Mouse (Mus musculus): Measurements from ENCODE around the gene Exoc2.

Exoc2 gene

DNA sequence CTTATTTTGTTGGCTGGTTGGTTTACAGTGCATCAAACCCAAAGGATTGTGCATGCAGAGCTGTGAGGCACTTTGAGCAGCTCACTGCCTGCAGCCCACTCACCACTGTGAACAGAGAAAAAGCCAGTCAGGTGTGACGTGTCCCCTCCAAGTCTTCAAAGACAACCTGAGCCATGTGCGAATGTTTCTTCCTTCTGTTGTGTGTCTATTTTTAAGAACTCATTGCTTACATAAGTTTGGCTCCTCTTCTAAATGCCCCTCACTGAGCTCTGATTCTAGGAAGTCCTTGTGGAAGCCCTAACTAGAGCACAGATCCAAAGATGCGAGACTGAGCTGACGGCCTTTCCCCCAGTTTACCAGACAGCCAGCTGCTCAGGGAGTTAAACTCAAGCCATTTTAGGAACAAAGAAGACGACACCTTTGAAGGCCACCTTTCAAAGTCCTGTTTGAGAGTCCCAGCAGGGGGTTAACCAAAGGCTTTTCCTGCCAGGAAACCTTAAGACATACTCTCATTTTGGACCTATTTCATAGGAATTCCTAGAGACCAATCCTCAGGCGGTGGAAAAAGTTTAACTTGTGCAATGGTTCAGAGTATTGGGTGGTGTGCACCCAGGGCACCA is 79.8 kb downstream of the Exoc2 start:
- peak in 1 of 2 experiments; percentile 46 for DNase-seq (ENCODE audit: low spot score in 2 of 2)

DNA sequence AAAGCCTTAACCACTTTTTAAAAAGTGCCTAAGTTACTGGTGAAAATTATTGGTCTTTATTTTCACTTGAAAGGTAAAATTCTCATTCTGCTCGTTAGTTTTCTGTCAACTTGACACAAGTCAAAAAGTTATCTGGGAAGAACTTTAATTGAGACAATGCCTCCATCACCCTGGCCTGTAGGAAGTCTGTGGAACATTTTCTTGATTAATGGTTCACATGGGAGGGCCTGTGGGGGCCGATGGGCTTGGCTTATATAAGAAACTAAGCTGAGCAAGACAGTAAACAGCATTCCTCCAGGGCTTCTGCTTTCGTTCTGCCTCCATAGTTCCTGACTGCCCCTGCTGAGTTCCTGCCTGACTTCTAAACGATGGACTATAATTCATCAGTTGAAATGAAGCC is 81.6 kb downstream of the Exoc2 start:
- no peak for DNase-seq (ENCODE audit: low spot score in 2 of 2)

DNA sequence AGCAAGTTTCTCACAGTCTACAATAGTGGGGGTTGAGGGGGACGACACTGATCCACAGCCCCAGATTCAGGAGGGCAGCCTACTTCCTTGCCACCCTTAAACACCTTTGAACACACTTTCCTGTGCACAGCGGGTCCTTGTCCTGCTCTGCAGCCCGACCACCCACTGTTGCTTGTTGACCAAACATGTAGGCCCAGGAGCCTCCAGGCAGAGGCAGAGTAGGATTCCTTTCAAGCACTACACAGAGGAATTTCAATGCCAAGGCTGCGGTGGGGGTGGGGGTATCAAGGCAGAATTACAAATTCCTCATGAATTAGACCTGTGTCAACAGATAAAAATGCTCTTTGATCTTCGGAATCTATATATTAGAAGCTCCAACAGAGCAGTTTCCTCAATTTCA is 82.7 kb downstream of the Exoc2 start:
- no peak for DNase-seq (ENCODE audit: low spot score in 2 of 2)

DNA sequence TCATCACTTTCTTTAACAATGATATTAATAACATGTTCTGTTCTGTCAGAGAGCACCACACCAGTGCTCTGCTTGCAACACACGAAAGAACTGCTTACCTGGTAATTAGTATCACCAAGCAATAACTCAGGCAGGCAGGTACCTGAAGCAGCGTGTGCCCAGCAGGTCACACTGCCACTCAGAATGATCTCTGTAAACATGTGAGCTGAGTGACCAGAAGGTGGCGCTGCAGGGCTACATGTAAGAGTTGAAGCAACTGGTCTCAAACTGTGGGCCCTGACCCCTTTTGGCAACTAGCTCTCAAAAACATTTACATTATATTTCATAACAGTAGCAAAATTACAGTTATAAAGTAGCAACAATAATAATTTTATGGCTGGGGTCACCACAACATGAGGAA is 85.4 kb downstream of the Exoc2 start:
- DNase-seq (ENCODE audit: low spot score in 2 of 2): peak in 1 of 2 experiments; percentile 63

DNA sequence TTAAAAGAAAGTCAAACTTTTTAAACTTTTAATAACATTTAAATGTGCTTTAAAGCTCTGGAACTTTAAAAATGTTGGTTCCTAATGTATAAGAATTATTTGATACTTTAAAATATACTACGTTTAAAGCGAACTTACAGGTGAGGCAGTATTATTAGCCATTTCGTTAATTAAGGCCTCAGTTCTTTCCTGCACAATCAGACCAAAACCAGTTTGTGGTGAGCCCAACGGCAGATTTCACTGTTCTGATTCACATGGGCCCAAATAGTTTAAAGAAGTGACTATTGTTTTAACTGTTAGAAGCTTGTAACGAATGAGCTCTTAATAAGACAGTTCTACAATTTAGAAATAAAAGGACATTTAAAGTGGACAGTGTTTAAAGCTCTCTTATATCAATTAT is 93.6 kb downstream of the Exoc2 start:
- no peak for DNase-seq (ENCODE audit: low spot score in 2 of 2)

DNA sequence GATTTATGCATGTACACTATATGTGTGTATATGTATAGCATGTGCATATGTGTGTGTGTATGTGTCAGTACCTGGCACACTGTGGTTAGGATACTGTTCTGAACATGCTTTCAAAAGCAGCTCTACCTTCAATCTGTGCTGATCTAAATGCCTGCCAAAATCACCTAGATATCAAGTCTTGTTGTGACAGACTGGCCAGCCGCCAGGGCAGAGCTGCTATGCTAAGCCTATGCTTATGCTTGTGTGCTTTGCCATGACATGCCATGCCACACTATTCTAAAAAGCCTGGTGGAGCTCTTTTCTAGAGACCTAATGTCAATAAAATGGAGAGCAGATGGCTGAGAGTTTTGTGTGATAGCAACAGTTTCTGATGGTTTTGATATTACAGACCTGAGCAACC is 94.0 kb downstream of the Exoc2 start:
- DNase-seq (ENCODE audit: low spot score in 2 of 2): no peak

DNA sequence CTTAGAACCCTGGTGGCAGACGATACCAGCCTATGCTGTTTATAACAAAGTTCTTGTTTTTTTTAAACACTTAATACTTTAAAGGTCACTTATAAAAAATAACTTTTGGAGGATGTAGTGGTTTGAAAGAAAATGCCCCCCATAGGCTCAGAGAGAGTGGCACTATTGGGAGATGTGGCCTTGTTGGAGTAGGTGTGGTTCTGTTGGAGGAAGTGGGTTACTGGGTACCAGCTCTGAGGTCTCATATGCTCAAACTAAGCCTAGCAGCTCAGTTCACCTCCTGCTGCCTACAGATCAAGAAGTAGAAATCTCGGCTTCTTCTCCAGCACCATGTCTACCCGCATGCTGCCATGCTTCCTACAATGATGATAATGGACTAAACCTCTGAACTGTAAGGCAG is 98.1 kb downstream of the Exoc2 start:
- no peak for DNase-seq (ENCODE audit: low spot score in 2 of 2)

DNA sequence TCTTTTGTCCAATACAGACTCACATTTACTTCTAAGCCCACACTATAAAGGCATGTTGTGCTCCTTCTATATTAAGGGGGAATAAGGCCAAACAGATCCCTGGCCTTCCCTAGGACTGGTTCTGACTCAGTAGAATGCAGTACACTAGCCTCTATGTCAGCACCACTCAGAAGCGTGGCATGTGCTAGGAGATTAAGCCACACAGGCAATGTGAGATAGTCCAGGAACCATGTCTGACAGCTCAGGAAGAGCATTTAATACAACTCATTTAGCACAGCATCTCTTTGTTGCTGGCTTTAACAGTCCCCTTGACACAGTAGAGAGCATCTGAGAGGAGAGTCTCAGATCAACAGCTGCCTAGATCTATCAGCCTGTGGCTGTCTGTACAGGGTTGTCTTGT is 100.4 kb downstream of the Exoc2 start:
- no peak for DNase-seq (ENCODE audit: low spot score in 2 of 2)

DNA sequence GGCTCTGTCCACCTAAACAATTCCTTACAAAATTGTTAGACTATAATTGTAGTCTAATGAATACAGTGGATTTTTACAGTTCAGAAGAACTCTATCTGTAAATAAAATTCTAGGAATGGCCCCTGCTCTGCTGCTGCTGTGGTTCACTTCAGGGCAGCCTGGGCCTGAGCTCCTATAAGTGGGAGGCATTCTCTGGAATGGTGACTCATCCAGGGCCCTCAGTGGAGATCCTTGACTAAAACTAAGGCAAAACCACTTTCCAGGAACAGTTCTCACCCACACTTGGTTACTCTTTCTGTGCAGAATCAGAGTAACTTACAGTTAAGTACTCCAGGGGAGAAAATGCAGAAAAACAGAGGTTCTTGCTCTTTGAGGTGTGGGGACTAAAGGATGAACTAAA is 108.4 kb downstream of the Exoc2 start:
- peak; percentile 20 to 50 for DNase-seq (ENCODE audit: low spot score in 2 of 2)

DNA sequence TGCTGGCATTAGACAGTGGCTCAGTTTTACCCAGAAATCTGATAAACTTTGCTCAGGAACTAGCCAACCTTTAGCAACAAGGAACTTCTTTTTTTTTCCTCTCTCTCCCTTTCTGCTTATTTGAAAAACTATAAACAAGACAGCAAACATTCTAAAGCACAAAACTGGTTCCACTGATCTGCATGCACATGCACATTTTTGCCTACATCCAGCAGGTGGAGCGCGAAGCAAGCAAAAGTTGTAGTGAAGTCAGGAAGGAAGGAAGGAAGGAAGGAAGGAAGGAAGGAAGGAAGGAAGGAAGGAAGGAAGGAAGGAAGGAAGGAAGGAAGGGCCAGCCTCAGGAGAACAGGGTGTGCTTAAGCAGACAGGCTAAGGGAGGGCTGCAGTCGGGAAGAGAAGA is 109.9 kb downstream of the Exoc2 start:
- DNase-seq (ENCODE audit: low spot score in 2 of 2): no peak

DNA sequence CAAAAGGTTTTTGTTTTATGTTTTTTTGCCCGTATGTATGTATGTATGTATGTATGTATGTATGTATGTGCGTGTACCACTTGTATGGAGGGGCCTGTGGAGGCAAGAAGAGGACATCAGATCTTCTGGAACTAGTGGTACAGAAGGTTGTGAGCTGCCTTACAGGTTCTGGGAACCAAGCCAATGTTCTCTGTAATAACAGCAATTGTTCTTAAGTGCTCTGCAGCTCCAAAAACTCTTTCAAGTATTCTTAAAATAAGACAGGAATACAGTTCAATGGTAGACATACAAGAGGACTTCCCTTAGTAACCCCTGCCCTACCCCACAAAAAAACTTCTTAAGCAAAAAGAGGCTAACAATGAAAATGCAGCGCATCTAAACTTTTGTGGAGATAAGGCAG is 115.5 kb downstream of the Exoc2 start:
- DNase-seq (ENCODE audit: low spot score in 2 of 2): no peak

DNA sequence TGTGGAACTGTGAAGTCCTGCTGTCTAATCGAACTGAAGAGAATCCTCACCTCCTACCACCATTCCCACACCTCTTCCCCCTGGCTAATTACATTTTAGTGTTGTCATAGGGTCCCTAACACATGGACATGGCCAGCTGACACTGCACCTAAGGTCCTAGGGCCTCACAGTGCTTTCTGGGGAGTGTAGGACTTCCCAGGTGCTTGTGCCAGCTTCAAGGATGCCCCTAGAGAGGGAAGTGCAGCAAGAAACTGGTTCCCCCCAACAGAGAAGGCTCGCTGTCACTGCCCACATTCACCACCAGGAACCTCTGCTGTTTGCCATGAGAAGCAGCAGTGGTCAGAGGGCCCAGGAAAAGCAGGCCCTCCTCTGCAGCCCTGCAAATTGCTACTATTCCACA is 123.2 kb downstream of the Exoc2 start:
- DNase-seq (ENCODE audit: low spot score in 2 of 2): no peak

DNA sequence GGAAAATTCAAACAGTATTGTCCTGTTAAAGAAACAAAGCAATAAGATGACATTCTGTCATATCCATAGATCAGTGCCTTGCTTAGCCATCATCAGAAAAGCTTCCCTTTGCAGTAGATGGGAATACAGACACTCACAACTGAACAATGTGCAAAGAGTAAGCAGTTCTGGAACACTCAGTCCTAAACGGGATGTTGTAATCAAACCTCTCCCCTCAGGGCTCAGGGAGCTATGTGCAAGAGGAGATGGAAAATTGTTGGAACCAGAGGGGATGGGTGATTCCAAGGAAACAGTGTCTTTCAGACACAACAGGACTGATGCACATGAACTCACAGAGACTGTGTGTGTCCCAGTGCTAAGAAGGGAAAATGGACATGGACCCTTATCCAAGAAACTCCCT is 125.9 kb downstream of the Exoc2 start:
- no peak for DNase-seq (ENCODE audit: low spot score in 2 of 2)

DNA sequence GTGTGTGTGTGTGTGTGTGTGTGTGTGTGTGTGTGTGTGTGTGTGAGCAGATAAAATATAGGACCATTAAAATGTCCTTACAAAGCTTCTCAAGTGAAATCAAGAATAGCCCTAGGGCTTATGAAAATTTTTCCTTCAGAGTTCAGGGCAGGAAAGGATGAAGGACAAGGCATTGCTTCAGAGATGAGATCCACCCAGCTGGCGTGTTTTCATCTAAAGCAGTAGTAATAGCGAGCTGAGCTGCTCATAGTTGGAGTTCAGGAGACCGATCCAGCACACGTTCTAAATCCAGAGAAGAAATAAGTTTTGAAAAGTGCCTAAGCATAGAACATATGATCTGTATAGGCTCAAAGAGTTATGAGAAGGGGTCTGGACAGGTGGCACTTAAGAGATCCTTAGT is 127.4 kb downstream of the Exoc2 start:
- DNase-seq (ENCODE audit: low spot score in 2 of 2): no peak

DNA sequence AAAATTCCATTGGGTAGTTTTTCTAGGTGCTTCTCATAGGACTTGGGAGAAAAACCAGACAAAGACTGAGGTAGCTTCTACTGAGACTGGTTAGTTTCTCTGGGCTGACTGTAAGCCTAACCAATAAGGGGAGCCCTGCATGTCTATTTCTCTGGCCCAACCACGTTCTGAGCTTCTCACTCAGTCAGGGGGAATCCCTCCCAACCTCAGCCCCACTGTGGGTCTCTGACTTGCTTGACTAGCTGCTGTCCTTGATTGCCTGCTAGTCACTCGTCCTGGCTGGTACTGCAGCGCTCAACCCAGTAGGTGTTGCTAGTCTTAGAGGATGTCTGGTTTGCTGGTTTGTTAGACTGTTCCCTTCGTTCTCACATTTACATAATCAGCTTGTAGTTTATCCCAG is 130.8 kb downstream of the Exoc2 start:
- DNase-seq (ENCODE audit: low spot score in 2 of 2): no peak

DNA sequence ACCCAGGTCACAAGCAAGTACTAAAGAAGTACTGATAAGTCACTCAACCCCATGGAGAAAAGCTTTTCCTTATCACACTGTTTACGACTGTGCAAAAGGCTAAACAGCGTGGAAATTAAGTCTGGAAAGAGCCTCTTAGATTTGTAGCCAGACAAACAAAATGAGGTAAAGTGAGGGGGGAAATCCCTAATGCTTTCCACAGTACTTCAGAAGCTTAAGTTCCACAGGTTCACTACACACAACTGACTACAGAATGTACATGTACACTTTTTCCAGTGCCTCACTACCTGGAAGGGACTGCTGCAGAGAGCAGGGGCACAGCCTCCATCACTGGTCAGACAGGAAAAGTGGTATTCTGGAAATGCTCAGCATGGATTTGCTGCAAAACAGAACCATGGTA is 132.1 kb downstream of the Exoc2 start:
- no peak for DNase-seq (ENCODE audit: low spot score in 2 of 2)

DNA sequence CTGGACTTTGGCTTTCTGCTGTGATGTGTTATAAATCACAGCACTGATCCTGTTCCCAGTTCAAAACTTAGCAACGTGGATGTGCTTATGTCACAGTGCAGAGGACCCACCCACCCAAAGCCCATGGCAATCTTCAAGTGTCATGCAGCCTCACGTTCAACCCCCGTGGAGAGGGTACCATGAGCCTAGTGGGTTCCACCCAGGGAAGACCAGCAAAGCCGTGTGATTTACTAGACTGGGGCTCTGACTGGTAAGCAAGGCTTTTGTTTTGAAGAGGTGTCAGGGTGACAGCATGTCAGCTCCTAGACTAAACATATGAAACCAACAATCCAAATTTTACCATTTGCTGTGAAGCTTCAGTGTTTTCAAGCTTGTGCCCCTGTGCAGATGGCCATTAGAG is 132.6 kb downstream of the Exoc2 start:
- DNase-seq (ENCODE audit: low spot score in 2 of 2): no peak

DNA sequence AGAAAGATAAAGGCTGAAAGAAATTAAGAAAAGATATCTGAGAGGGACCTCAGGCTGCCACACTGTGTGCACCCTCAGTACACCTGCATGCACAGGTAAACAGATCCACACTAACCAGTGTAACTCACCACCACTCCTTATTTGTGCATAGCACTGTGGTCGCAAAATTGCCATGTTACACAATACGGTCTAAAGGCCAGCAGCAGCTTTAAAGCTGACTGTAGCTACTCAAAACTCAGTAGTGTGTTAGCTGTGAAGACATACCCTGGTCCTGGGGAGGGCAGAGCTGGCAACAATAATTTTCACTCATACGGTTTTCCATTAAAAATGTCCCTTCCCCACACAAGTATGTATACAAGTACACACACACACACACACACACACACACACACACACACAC is 133.2 kb downstream of the Exoc2 start:
- no peak for DNase-seq (ENCODE audit: low spot score in 2 of 2)

DNA sequence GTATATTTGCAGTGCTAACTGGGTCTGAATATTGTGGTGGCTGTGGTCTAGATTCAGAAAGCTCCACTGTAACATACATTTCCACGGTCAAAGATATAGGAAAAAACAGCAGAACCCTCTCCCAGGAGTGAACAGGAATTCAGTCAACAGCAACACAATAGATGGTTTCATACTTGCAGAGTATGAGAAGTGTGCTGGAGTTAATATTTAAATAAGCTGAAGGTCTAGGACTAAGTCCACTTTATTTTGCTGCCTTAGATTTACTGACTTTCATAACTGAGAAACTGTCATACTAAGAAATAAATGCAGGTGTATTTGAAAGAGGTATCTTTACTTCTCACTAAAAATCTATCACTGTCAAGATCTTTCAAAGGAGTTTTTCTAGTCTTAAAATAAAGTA is 137.6 kb downstream of the Exoc2 start:
- DNase-seq (ENCODE audit: low spot score in 2 of 2): no peak

DNA sequence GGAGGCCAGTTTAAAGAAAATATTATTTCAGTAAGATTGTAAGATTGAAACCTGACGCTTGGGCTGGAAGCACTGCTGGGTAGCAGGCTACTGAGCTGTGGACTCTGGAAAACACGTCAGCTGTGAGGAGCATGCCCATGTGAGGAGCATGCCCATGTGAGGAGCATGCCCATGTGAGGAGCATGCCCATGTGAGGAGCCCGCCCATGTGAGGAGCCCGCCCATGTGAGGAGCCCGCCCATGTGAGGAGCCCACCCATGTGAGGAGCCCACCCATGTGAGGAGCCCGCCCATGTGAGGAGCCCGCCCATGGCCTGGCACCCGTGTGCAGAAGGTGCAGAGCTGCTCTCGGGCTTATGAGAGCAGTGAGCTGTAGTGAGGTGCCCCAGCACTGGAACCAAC is 139.0 kb downstream of the Exoc2 start:
- DNase-seq (ENCODE audit: low spot score in 2 of 2): no peak

DNA sequence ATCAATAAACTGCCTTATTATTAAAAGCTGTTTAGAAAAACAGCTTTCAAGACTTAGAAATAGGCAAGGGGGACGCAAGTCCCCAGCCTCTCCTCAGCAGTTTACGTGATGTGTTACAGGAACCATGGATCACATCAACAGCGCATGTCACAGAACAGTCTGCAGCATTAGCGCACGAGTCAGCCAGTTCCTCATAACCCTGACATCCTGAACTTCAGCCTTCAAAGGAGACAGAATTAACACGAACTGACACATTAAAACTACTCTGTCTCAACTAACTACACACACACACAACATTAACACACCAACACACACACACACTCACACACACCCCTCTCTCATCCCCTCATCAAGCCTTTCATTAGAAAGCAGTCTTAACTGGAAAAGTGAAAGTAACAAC is 139.5 kb downstream of the Exoc2 start:
- DNase-seq (ENCODE audit: low spot score in 2 of 2): no peak

DNA sequence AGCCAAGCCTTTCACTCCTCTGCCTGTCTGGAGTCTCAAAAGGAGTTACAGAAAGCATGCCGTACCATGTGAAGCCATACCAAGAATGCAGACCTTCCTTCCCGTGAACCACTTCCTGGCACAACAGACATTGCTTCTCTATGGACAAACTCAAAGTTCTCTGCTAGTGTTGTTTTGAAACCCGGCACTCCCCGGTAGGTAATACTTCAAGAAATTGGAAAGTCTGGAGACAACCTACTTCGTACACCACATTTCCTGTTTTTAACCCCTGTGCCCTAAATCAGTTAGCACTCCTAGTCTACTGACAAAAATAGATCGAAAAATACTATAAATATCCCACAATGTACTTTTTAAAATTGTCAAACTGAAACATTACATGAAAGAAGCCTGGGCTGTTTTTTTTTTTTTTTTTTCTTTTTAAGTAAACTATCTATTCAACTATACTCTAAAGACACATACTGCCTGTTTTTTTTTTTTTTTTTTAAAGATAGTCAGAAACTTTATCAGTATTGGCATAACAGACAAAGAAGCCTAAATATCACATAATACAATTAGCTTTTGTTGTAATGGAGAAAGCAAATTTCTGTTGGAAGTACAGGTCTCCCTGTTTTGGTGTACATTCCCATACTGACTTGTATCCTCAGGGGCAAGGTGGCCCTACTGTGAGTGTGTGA is 140.3 kb downstream of the Exoc2 start:
- DNase-seq (ENCODE audit: low spot score in 2 of 2): no peak

DNA sequence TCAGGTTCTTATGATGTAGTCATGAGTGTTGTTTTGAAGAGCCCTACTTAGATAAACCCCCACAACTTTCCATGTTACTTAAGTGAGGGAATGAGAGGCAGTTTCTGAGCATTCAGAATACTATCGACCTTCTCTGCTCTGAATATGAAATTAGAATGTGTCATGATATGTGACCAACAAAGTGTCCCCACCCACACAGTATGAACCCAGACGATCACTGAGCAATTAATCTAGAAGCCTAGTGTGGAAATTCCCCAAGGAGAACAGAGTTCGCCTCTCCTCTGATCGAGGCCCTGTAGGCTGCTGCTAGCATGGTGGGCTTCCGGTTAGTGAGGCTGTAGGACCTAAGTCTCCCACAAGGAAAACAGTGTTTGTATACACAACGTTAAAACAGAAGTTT is 142.5 kb downstream of the Exoc2 start:
- no peak for DNase-seq (ENCODE audit: low spot score in 2 of 2)

DNA sequence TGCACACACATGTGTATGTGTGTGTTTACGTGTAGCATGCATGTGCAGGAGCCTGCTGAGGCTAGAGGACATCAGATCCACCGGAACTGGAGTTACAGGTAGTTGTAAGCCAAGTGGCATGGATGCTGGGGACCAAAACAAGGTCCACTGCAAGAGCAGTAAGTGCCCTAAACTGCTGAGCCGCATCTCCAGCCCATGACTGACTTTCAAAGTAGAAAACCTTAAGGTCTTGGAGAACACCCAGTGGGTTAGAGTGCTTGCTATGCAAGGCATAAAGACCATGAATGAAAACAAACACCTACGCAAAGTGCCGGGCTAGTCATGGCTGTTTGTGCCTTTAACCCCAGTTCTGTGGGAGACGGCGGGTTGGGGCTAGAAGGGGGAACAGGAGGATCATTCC is 147.4 kb downstream of the Exoc2 start:
- no peak for DNase-seq (ENCODE audit: low spot score in 2 of 2)

Measured in left cerebral cortex, adult 9 months (tissue).